In genomic region chr5:145167306-145167661, GRCm38 (mm10) we compare ENCODE assay signal across 8 mouse cellular contexts. TPM values are rescaled to one million over a fixed set of nuclear protein-coding genes. Genes with fewer than 3 reads are reported as not detected.
A peak's percentile ranks its signal among the peaks of the same experiment; 100 is the strongest.
DNase-seq lines count a peak whose midpoint lies in the region; ATAC-seq lines count a peak whose summit lies in the region.

No protein-coding gene starts in this region.

- peaks cover 52% of the 10 kb centered on the region for H3K36me3 ChIP-seq in heart, embryonic 13.5 days
- 0 out of 2 replicates have a peak, but pooled peaks cover 3% of the 10 kb centered on the region for H3K36me3 ChIP-seq in hindbrain, embryonic 11.5 days (ENCODE audit: control insufficient read depth, insufficient read depth, low read length)
- H3K36me3 ChIP-seq in midbrain, embryonic 11.5 days (ENCODE audit: control insufficient read depth, insufficient read depth, low read length): peaks cover 15% of the 10 kb centered on the region; the same call in 1 of the 2 replicates

- H3K4me3 ChIP-seq in heart, embryonic 13.5 days: peak overlapping the region; percentile 98
- H3K4me3 ChIP-seq in hindbrain, embryonic 11.5 days (ENCODE audit: low read depth, low read length): peak overlapping the region; percentile 90
- H3K4me3 ChIP-seq in midbrain, embryonic 11.5 days (ENCODE audit: low read depth, low read length): peak overlapping the region; percentile 89

- peak overlapping the region; percentile 97 for H3K4me2 ChIP-seq in heart, embryonic 13.5 days
- peak overlapping the region; percentile 56 for H3K4me2 ChIP-seq in hindbrain, embryonic 11.5 days (replicated peaks; ENCODE audit: low read depth, low read length)
- peak overlapping the region; percentile 88 for H3K4me2 ChIP-seq in midbrain, embryonic 11.5 days

- 1% methylated on average over 27 of the region's 28 CpGs for WGBS in heart, embryonic 13.5 days
- under 1% methylated on average over 24 of the region's 28 CpGs for WGBS in hindbrain, embryonic 11.5 days
- WGBS in midbrain, embryonic 11.5 days: under 1% methylated on average over 28 of the region's 28 CpGs

- intact Hi-C loops in left cerebral cortex, postnatal 25 days (cut with DNase I): loop anchor here (2.0 kb wide), 2 partner anchors 24 to 26 kb away; partner anchors contain the start of genes Bud31 and Pdap1
- intact Hi-C loops in gastrocnemius, postnatal 14 days (cut with DNase I; ENCODE audit: low total_unique reads): no loop called here

- peak overlapping the region; percentile 92 for H3K27ac ChIP-seq in heart, embryonic 13.5 days (replicated peaks)
- H3K27ac ChIP-seq in hindbrain, embryonic 11.5 days (ENCODE audit: low read depth, low read length): peak overlapping the region; percentile 63
- no peak overlapping the region for H3K27ac ChIP-seq in midbrain, embryonic 11.5 days (ENCODE audit: low read depth, low read length)

- no peak for ATAC-seq in heart, embryonic 13.5 days (ENCODE audit: extremely low read depth, insufficient number of reproducible peaks, low FRiP score, low TSS enrichment)
- ATAC-seq in hindbrain, embryonic 11.5 days (ENCODE audit: low FRiP score): peak; percentile 78
- ATAC-seq in midbrain, embryonic 11.5 days (ENCODE audit: low FRiP score): peak; percentile 80

- no peak for DNase-seq in heart, postnatal 4 days
- peak; percentile 44 for DNase-seq in adipocyte (ENCODE audit: low spot score)
- no peak for DNase-seq in hindbrain, embryonic 11.5 days (ENCODE audit: low spot score)
- DNase-seq in midbrain, embryonic 11.5 days (ENCODE audit: low spot score, missing footprints): no peak
- no peak for DNase-seq in adrenal gland, adult 2 months
- no peak for DNase-seq in left cerebral cortex, postnatal 25 days (ENCODE audit: low spot score in 2 of 2)
- DNase-seq in gastrocnemius, postnatal 14 days: no peak

- H3K9me3 ChIP-seq in heart, embryonic 13.5 days: no peaks in the 10 kb centered on the region
- H3K9me3 ChIP-seq in hindbrain, embryonic 11.5 days (ENCODE audit: control insufficient read depth, low read length): no peaks in the 10 kb centered on the region
- H3K9me3 ChIP-seq in midbrain, embryonic 11.5 days (ENCODE audit: control insufficient read depth, low read length): no peaks in the 10 kb centered on the region

- peaks cover 41% of the 10 kb centered on the region for H3K4me1 ChIP-seq in heart, embryonic 13.5 days
- peaks cover 4% of the 10 kb centered on the region; the same call in 1 of the 2 replicates for H3K4me1 ChIP-seq in hindbrain, embryonic 11.5 days (replicated peaks; ENCODE audit: control insufficient read depth, insufficient read depth, low read length)
- H3K4me1 ChIP-seq in midbrain, embryonic 11.5 days (ENCODE audit: control insufficient read depth, insufficient read depth, low read length): peaks cover 14% of the 10 kb centered on the region

- H3K9ac ChIP-seq in heart, embryonic 13.5 days: peak overlapping the region; percentile 99
- peak overlapping the region; percentile 88 for H3K9ac ChIP-seq in hindbrain, embryonic 11.5 days (ENCODE audit: low read depth, low read length)
- peak overlapping the region; percentile 90 for H3K9ac ChIP-seq in midbrain, embryonic 11.5 days (ENCODE audit: low read length)

- no peaks in the 10 kb centered on the region for H3K27me3 ChIP-seq in heart, embryonic 13.5 days (replicated peaks)
- no peaks in the 10 kb centered on the region for H3K27me3 ChIP-seq in hindbrain, embryonic 11.5 days (ENCODE audit: control insufficient read depth, insufficient read depth, low read length)
- H3K27me3 ChIP-seq in midbrain, embryonic 11.5 days (ENCODE audit: control insufficient read depth, insufficient read depth, low read length): no peaks in the 10 kb centered on the region

RNA-seq across cellular contexts. Expression of gene Cpsf4, which starts 0.3 kb away (rescaled TPM):
- 27.4 and 28.8 TPM in 2 replicates for polyA plus RNA-seq in heart, embryonic 13.5 days (2015; fragmentation: Nextera tagmentation; extraction: Ambion mirVana)
- 10 to 100 TPM; 16.6 to 17.5 TPM for total RNA-seq in heart, postnatal 4 days (2021)
- 27.3 and 31.9 TPM in 2 replicates for polyA plus RNA-seq in hindbrain, embryonic 11.5 days (2014; fragmentation: Nextera tagmentation; extraction: Ambion mirVana)
- 31.7 and 35.9 TPM in 2 replicates for polyA plus RNA-seq in midbrain, embryonic 11.5 days (2014; fragmentation: Nextera tagmentation; extraction: Ambion mirVana)
- 10 to 100 TPM; 19.8 to 20.1 TPM for total RNA-seq in adrenal gland, adult 2 months (2021)
- 15.2 and 16.8 TPM in 2 replicates for polyA plus RNA-seq in adrenal gland, adult 2 months (2012; rRNA removed)
- total RNA-seq in left cerebral cortex, postnatal 25 days (2021): 10 to 100 TPM; 21.4 to 21.7 TPM
- 1 to 10 TPM; 7.1 to 8.8 TPM for total RNA-seq in gastrocnemius, postnatal 14 days (2021)

RNA-seq across cellular contexts. Expression of gene Ptcd1, which starts 0.4 kb away (rescaled TPM):
- polyA plus RNA-seq in heart, embryonic 13.5 days (2015; fragmentation: Nextera tagmentation; extraction: Ambion mirVana): 11.6 and 11.8 TPM in 2 replicates
- total RNA-seq in heart, postnatal 4 days (2021): 10 to 100 TPM; 18.6 to 21.7 TPM
- polyA plus RNA-seq in hindbrain, embryonic 11.5 days (2014; fragmentation: Nextera tagmentation; extraction: Ambion mirVana): 12.3 and 15.9 TPM in 2 replicates
- 14.5 and 15.6 TPM in 2 replicates for polyA plus RNA-seq in midbrain, embryonic 11.5 days (2014; fragmentation: Nextera tagmentation; extraction: Ambion mirVana)
- total RNA-seq in adrenal gland, adult 2 months (2021): 10 to 100 TPM; 24.4 to 25.8 TPM
- polyA plus RNA-seq in adrenal gland, adult 2 months (2012; rRNA removed): 18.9 and 23.8 TPM in 2 replicates
- total RNA-seq in left cerebral cortex, postnatal 25 days (2021): 10 to 100 TPM; 18.8 to 19.8 TPM
- 1 to 10 TPM; 9.7 to 9.8 TPM for total RNA-seq in gastrocnemius, postnatal 14 days (2021)

RNA-seq across cellular contexts. Expression of gene Atp5j2, which starts 24.6 kb away (rescaled TPM):
- polyA plus RNA-seq in heart, embryonic 13.5 days (2015; fragmentation: Nextera tagmentation; extraction: Ambion mirVana): 1,195 and 1,380 TPM in 2 replicates
- 100 to 1,000 TPM; 760 to 785 TPM for total RNA-seq in heart, postnatal 4 days (2021)
- polyA plus RNA-seq in hindbrain, embryonic 11.5 days (2014; fragmentation: Nextera tagmentation; extraction: Ambion mirVana): 486 and 490 TPM in 2 replicates
- 487 and 540 TPM in 2 replicates for polyA plus RNA-seq in midbrain, embryonic 11.5 days (2014; fragmentation: Nextera tagmentation; extraction: Ambion mirVana)
- total RNA-seq in adrenal gland, adult 2 months (2021): 100 to 1,000 TPM; 500 to 593 TPM
- 43.5 and 53.7 TPM in 2 replicates for polyA plus RNA-seq in adrenal gland, adult 2 months (2012; rRNA removed)
- total RNA-seq in left cerebral cortex, postnatal 25 days (2021): 100 to 1,000 TPM; 262 to 266 TPM
- 100 to 1,000 TPM; 553 to 667 TPM for total RNA-seq in gastrocnemius, postnatal 14 days (2021)

RNA-seq across cellular contexts. Expression of gene Bud31, which starts 27.1 kb away (rescaled TPM):
- 135 and 150 TPM in 2 replicates for polyA plus RNA-seq in heart, embryonic 13.5 days (2015; fragmentation: Nextera tagmentation; extraction: Ambion mirVana)
- total RNA-seq in heart, postnatal 4 days (2021): 10 to 100 TPM; 82.7 to 88.9 TPM
- 265 and 269 TPM in 2 replicates for polyA plus RNA-seq in hindbrain, embryonic 11.5 days (2014; fragmentation: Nextera tagmentation; extraction: Ambion mirVana)
- polyA plus RNA-seq in midbrain, embryonic 11.5 days (2014; fragmentation: Nextera tagmentation; extraction: Ambion mirVana): 276 and 283 TPM in 2 replicates
- 100 to 1,000 TPM; 103 to 113 TPM for total RNA-seq in adrenal gland, adult 2 months (2021)
- polyA plus RNA-seq in adrenal gland, adult 2 months (2012; rRNA removed): 26.2 and 27.3 TPM in 2 replicates
- 10 to 100 TPM; 81.0 to 85.3 TPM for total RNA-seq in left cerebral cortex, postnatal 25 days (2021)
- total RNA-seq in gastrocnemius, postnatal 14 days (2021): 10 to 100 TPM; 59.0 to 59.8 TPM

RNA-seq across cellular contexts. Expression of gene Pdap1, which starts 27.2 kb away (rescaled TPM):
- polyA plus RNA-seq in heart, embryonic 13.5 days (2015; fragmentation: Nextera tagmentation; extraction: Ambion mirVana): 62.4 and 62.6 TPM in 2 replicates
- total RNA-seq in heart, postnatal 4 days (2021): 10 to 100 TPM; 67.6 to 67.7 TPM
- 127 and 138 TPM in 2 replicates for polyA plus RNA-seq in hindbrain, embryonic 11.5 days (2014; fragmentation: Nextera tagmentation; extraction: Ambion mirVana)
- polyA plus RNA-seq in midbrain, embryonic 11.5 days (2014; fragmentation: Nextera tagmentation; extraction: Ambion mirVana): 124 and 131 TPM in 2 replicates
- 10 to 100 TPM; 86.5 to 87.6 TPM for total RNA-seq in adrenal gland, adult 2 months (2021)
- 29.6 and 33.6 TPM in 2 replicates for polyA plus RNA-seq in adrenal gland, adult 2 months (2012; rRNA removed)
- total RNA-seq in left cerebral cortex, postnatal 25 days (2021): 10 to 100 TPM; 89.7 to 91.5 TPM
- total RNA-seq in gastrocnemius, postnatal 14 days (2021): 10 to 100 TPM; 55.4 to 58.5 TPM
